Mouse (Mus musculus): ENCODE data around the gene Ap3d1. TPM values are rescaled to one million over a fixed set of nuclear protein-coding genes. Genes with fewer than 3 reads are reported as not detected.

Ap3d1 gene
- polyA plus RNA-seq, 1 experiment from 2014 or later = 85.1 TPM

DNA sequence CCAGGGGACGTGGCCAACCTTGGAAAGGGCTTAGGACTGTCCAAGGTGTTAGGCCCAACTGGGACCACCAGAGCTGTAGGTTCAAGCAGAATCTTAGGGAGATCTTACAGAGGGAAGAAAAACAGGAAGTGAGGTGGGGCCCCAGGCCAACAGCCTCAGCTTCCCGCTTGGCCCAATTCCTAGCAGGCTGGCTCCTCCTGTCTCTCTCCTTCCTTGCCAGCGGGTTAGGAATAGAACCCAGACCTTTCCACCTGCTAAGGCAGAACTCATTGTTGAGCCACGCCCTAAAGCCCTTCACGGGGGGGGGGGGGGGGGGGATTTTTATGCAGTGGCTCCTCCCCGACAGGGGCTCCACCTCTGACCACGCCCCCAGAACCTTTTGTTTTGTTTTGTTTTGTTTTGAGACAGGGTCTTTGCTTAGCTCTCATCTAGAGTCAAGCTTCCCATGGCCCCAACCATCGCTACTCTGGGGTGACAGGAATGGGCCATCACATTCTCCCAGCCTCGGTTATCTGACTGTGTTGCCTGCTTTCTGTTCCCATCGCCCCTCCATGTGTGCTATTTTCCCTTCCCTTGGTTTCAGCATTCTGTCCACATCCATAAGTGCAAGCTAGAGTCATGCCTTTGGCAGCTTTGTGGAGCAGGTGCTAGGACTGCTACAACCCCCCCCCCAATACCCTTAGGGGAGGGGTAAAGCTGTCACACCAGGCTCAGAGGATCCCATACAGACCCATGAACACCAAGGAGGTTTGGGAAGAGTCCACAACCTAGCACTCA, 63.3 kb downstream of the Ap3d1 start:
- Histone ChIP-seq H3K27me3 (ENCODE audit: control insufficient read depth, insufficient read depth, low read length) (no peaks in the 10 kb centered on the region), H3K9me3 (ENCODE audit: control insufficient read depth, low read length) (no peaks in the 10 kb centered on the region), H3K4me1 (replicated peaks; ENCODE audit: control insufficient read depth, insufficient read depth, low read length) (peaks cover 17% of the 10 kb centered on the region), H3K4me2 (replicated peaks; ENCODE audit: low read depth, low read length) (no peak overlapping the region), H3K27ac (ENCODE audit: low read depth, low read length) (peak overlapping the region; percentile 48; the same call in 1 of the 2 replicates), H3K4me3 (ENCODE audit: low read depth, low read length) (no peak overlapping the region), H3K36me3 (ENCODE audit: control insufficient read depth, insufficient read depth, low read length) (no peaks in the 10 kb centered on the region), H3K9ac (ENCODE audit: low read depth, low read length) (no peak overlapping the region)
- no peak for DNase-seq (ENCODE audit: low spot score)
- ATAC-seq (ENCODE audit: low FRiP score) = no peak
- 53% methylated on average over 7 of the region's 10 CpGs for WGBS

DNA sequence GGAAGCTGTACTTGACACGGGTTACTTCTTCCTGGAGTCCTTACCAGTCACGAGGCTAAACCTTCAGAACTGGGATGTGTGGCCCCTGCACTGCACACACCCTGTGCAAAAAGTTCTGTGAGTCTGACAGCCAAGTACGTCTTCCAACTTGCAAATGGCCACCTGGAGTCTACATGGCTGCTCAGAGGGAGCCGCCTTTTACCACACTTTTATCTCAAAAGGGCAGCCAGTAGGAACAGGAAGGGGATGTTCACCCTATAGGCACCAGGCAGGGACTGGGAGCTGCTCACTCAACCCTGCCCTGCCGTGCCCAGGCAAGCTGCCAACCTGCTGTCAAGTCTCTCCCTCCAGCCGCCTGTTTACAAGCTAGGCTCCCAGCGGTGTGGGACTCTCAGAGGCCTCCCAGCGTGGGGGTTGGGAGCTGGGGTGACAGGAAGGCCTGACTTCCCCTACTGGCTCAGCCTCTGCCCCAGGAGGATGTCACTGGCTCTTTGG, 64.1 kb downstream of the Ap3d1 start, which contains the start of gene Mknk2:
Gene Mknk2, minus strand, starts transcription at position 171 of the 495 bp plus-strand sequence.
- no peaks in the 10 kb centered on the region for H3K9me3 ChIP-seq (ENCODE audit: control insufficient read depth, low read length)
- no peaks in the 10 kb centered on the region for H3K36me3 ChIP-seq (ENCODE audit: control insufficient read depth, insufficient read depth, low read length)
- DNase-seq (ENCODE audit: low spot score) = no peak
- 43% methylated on average over 8 of the region's 8 CpGs for WGBS
- H3K27me3 ChIP-seq (ENCODE audit: control insufficient read depth, insufficient read depth, low read length) = no peaks in the 10 kb centered on the region
- peaks cover 21% of the 10 kb centered on the region for H3K4me1 ChIP-seq (replicated peaks; ENCODE audit: control insufficient read depth, insufficient read depth, low read length)
- peak within 1 kb of the TSS; percentile 92 for H3K4me3 ChIP-seq (ENCODE audit: low read depth, low read length)
- H3K27ac ChIP-seq (ENCODE audit: low read depth, low read length) = peak within 1 kb of the TSS; percentile 94
- ATAC-seq (ENCODE audit: low FRiP score) = no peak
- H3K9ac ChIP-seq (ENCODE audit: low read depth, low read length) = peak within 1 kb of the TSS; percentile 71
- peak within 1 kb of the TSS; percentile 77 for H3K4me2 ChIP-seq (replicated peaks; ENCODE audit: low read depth, low read length)

DNA sequence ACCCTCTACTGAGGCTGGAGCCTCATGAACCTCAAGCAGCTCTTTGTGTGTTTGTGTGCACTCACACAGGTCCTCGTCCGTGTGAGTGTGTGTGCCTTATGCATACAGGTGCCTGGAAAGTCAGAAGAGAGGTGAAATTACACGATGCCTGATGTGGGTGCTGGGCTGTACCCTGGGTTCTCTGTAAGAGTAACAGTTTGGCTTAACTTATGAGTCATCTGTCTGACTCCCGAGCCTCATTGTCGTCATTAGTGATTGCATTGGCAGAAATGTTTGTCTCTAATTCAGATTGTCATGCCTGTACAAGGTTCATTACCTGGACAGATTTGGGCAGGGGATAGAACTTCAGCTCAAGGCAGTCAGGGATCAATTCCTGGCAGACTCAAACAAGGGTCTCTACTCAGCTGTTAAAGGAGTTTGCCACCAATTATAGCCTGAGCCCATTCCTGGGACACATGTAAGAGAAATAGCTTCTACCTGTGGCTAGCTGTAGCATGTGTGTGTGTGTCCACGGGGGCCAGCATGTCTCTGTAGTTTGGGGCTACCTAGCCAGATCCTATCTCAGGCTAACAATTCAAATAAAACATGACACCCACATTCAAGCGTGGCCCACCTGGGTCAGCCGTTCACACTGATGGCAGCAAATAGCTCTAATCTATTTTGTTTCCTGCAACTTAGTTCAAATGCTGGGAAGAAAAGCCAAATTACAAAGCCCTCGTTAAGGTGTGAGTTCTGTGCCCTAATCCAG, 64.8 kb downstream of the Ap3d1 start:
- no peak for DNase-seq (ENCODE audit: low spot score)
- Histone ChIP-seq H3K9ac (ENCODE audit: low read depth, low read length) (peak overlapping the region; percentile 71), H3K9me3 (ENCODE audit: control insufficient read depth, low read length) (no peaks in the 10 kb centered on the region), H3K27me3 (ENCODE audit: control insufficient read depth, insufficient read depth, low read length) (no peaks in the 10 kb centered on the region), H3K4me2 (replicated peaks; ENCODE audit: low read depth, low read length) (peak overlapping the region; percentile 77), H3K4me3 (ENCODE audit: low read depth, low read length) (peak overlapping the region; percentile 92), H3K36me3 (ENCODE audit: control insufficient read depth, insufficient read depth, low read length) (no peaks in the 10 kb centered on the region), H3K27ac (ENCODE audit: low read depth, low read length) (peak overlapping the region; percentile 94), H3K4me1 (replicated peaks; ENCODE audit: control insufficient read depth, insufficient read depth, low read length) (peaks cover 21% of the 10 kb centered on the region)
- peak; percentile 6; the same call in 1 of the 2 replicates for ATAC-seq (ENCODE audit: low FRiP score)
- 45% methylated on average over 9 of the region's 9 CpGs for WGBS

DNA sequence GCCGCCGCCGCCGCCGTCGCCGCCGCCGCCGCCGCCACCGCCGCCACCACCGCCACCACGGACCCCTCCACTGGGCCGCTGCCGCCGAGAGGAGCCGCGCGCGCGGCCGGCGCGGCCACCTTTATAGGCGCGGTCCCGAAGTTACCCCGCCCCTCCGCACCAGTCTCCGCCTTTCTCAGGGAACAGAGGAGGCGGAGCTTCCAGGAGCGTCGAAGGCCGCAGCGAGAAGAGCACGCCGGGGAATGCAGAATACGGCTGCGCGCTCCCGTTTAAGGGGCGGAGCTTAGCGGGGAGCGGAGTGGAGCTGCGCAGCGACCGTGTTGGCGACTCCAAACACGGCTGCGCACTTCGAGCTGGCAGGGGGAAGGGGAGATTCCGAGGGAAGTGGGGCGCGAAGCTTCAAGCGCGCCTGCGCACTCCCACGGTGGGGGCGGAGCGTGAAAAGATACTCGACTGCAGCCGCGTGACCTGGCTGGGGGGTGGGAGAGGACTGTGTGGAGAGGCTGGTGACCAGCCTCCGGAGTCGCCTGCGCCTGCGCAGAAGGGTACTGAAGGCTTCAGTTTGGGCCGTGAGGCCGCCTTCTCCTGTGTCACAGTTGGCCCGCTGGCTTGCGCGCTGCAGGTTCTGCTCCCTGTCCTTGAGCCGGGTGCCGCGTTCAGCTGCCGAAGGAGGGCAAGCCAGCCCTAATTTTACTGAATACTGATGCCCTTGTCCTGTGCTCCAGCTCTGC, 65.7 kb downstream of the Ap3d1 start:
- peaks cover 21% of the 10 kb centered on the region for H3K4me1 ChIP-seq (replicated peaks; ENCODE audit: control insufficient read depth, insufficient read depth, low read length)
- ATAC-seq (ENCODE audit: low FRiP score) = peak; percentile 94
- H3K36me3 ChIP-seq (ENCODE audit: control insufficient read depth, insufficient read depth, low read length) = no peaks in the 10 kb centered on the region

GRCm38 (mm10) chr10:80675405-80676197, 66.5 kb downstream of the Ap3d1 start:
- DNase-seq (ENCODE audit: low spot score) (peak; percentile 59), ATAC-seq (ENCODE audit: low FRiP score) (peak; percentile 8; the same call in 1 of the 2 replicates)
- WGBS = 0% methylated on average over 49 of the region's 54 CpGs
- Histone ChIP-seq H3K9me3 (ENCODE audit: control insufficient read depth, low read length) (no peaks in the 10 kb centered on the region), H3K9ac (ENCODE audit: low read depth, low read length) (peak overlapping the region; percentile 97), H3K36me3 (ENCODE audit: control insufficient read depth, insufficient read depth, low read length) (no peaks in the 10 kb centered on the region), H3K27me3 (ENCODE audit: control insufficient read depth, insufficient read depth, low read length) (no peaks in the 10 kb centered on the region), H3K4me1 (replicated peaks; ENCODE audit: control insufficient read depth, insufficient read depth, low read length) (peaks cover 21% of the 10 kb centered on the region), H3K4me3 (ENCODE audit: low read depth, low read length) (peak overlapping the region; percentile 92), H3K4me2 (replicated peaks; ENCODE audit: low read depth, low read length) (peak overlapping the region; percentile 90), H3K27ac (ENCODE audit: low read depth, low read length) (peak overlapping the region; percentile 94)

More for the DNA sequence above, 65.7 kb downstream of the Ap3d1 start:
- H3K4me2 ChIP-seq (replicated peaks; ENCODE audit: low read depth, low read length) = peak overlapping the region; percentile 90
- peak; percentile 99 for DNase-seq (ENCODE audit: low spot score)
- under 1% methylated on average over 58 of the region's 78 CpGs for WGBS
- no peaks in the 10 kb centered on the region for H3K27me3 ChIP-seq (ENCODE audit: control insufficient read depth, insufficient read depth, low read length)
- peak overlapping the region; percentile 97 for H3K9ac ChIP-seq (ENCODE audit: low read depth, low read length)
- peak overlapping the region; percentile 92 for H3K4me3 ChIP-seq (ENCODE audit: low read depth, low read length)
- no peaks in the 10 kb centered on the region for H3K9me3 ChIP-seq (ENCODE audit: control insufficient read depth, low read length)
- H3K27ac ChIP-seq (ENCODE audit: low read depth, low read length) = peak overlapping the region; percentile 94

DNA sequence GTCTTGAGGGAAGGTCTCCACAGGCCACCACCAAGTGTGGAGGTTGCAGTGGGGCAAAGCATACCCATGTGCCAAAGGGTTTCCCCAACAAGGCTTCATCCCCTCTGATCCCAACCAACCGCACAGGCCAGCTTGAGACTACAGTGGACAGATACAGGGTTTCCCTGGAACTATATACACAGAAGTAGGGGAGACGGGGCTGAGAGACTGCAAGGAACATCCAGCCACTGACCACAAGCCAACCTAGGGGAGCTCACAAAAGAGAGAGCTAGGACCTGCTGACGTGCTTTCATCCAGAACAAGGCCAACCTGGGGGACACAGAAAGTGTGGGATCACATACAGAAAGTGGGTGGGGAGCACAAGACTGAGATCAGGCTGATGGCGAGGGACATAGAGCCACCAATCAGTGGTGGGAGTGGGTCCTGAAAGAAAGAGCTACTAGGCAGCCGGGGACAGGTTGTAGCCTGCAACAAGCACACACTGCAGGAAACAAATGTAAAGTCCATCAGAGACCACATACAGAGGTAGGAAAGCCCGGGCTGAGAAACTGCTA, 67.1 kb downstream of the Ap3d1 start:
- 29% methylated on average over 6 of the region's 6 CpGs for WGBS
- H3K4me2 ChIP-seq (replicated peaks; ENCODE audit: low read depth, low read length) = peak overlapping the region; percentile 90
- H3K9ac ChIP-seq (ENCODE audit: low read depth, low read length) = peak overlapping the region; percentile 97
- peaks cover 21% of the 10 kb centered on the region for H3K4me1 ChIP-seq (replicated peaks; ENCODE audit: control insufficient read depth, insufficient read depth, low read length)
- peaks cover 3% of the 10 kb centered on the region; the same call in 1 of the 2 replicates for H3K36me3 ChIP-seq (ENCODE audit: control insufficient read depth, insufficient read depth, low read length)
- H3K4me3 ChIP-seq (ENCODE audit: low read depth, low read length) = peak overlapping the region; percentile 92
- H3K27me3 ChIP-seq (ENCODE audit: control insufficient read depth, insufficient read depth, low read length) = no peaks in the 10 kb centered on the region
- H3K9me3 ChIP-seq (ENCODE audit: control insufficient read depth, low read length) = no peaks in the 10 kb centered on the region
- no peak for DNase-seq (ENCODE audit: low spot score)
- 0 out of 2 replicates have a peak overlapping the region, but pooled peaks have one; percentile 94 for H3K27ac ChIP-seq (ENCODE audit: low read depth, low read length)
- ATAC-seq (ENCODE audit: low FRiP score) = no peak

DNA sequence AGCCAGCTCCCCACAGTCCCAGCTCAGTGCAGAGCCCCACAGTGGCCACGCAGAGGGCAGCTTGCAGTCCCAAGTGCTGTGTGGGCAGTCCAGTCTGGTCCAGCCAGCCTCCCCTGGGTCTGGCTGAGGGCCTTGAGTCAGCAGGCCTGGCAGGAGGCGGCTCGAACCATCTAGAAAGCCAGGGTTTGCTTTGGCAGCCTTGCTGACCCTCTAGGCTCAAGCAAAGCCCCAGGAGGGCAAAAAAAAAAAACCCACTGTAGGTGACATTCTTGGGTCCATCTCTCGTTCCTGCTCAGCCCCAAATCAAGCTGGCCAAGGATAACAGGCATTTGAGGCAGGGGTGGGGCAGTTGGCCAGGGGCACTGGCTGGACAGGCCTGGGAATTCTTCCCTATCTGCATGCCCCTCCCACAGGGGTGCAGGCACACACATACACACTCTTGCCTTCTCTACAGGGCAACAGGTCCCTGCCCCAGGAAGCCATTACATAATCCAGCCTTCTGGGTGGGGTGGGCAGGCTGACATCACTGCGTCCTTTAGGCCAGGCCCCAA, 67.8 kb downstream of the Ap3d1 start:
- Histone ChIP-seq H3K36me3 (ENCODE audit: control insufficient read depth, insufficient read depth, low read length) (peaks cover 9% of the 10 kb centered on the region; the same call in 1 of the 2 replicates), H3K27me3 (ENCODE audit: control insufficient read depth, insufficient read depth, low read length) (no peaks in the 10 kb centered on the region), H3K4me1 (replicated peaks; ENCODE audit: control insufficient read depth, insufficient read depth, low read length) (peaks cover 21% of the 10 kb centered on the region), H3K9me3 (ENCODE audit: control insufficient read depth, low read length) (no peaks in the 10 kb centered on the region), H3K4me3 (ENCODE audit: low read depth, low read length) (peak overlapping the region; percentile 92), H3K9ac (ENCODE audit: low read depth, low read length) (peak overlapping the region; percentile 97; the same call in 1 of the 2 replicates), H3K4me2 (replicated peaks; ENCODE audit: low read depth, low read length) (peak overlapping the region; percentile 90), H3K27ac (ENCODE audit: low read depth, low read length) (no peak overlapping the region)
- no peak for DNase-seq (ENCODE audit: low spot score)
- ATAC-seq (ENCODE audit: low FRiP score) = no peak
- 66% methylated on average over 5 of the region's 5 CpGs for WGBS

Data from hindbrain, embryonic 11.5 days (tissue).